Comparison of ENCODE assay signal across 13 mouse cellular contexts in genomic region chr7:98984319-98984718, GRCm38 (mm10).
"Had no signal": no experiment of that assay in that cellular context is flagged by ENCODE, and none has a peak within 500 bp of the region (broad histone marks: within the 10 kb centered on the region; RNA-seq: fewer than 3 reads in every experiment).

No protein-coding gene starts in this region.

- H3K4me3 ChIP-seq: limb, embryonic 13.5 days; midbrain, embryonic 12.5 days; neural tube, embryonic 15.5 days had no signal

- H3K4me2 ChIP-seq: limb, embryonic 13.5 days; midbrain, embryonic 12.5 days; neural tube, embryonic 15.5 days had no signal

- H3K4me1 ChIP-seq: neural tube, embryonic 15.5 days had no signal

- H3K27me3 ChIP-seq: midbrain, embryonic 12.5 days; neural tube, embryonic 15.5 days had no signal

- H3K9me3 ChIP-seq: limb, embryonic 13.5 days; midbrain, embryonic 12.5 days; neural tube, embryonic 15.5 days had no signal

- DNase-seq: kidney, adult 9 months; kidney, postnatal 36 days; layer of hippocampus, adult 9-11 months; layer of hippocampus, postnatal 36 days; lung, adult 18-20 months; right cerebral cortex, postnatal 4 days; spleen, adult 18-20 months; thymus, postnatal 36 days had no signal

- H3K27ac ChIP-seq: kidney, postnatal 0 days; limb, embryonic 13.5 days; liver, embryonic 14.5 days; midbrain, embryonic 12.5 days; neural tube, embryonic 15.5 days had no signal

- H3K36me3 ChIP-seq: midbrain, embryonic 12.5 days; neural tube, embryonic 15.5 days had no signal

- H3K9ac ChIP-seq: limb, embryonic 13.5 days; liver, embryonic 14.5 days; midbrain, embryonic 12.5 days; neural tube, embryonic 15.5 days had no signal
